Mouse (Mus musculus): ENCODE measurements around the gene A330070K13Rik. TPM values are rescaled to one million over a fixed set of nuclear protein-coding genes. Genes with fewer than 3 reads are reported as not detected.
A peak's percentile ranks its signal among the peaks of the same experiment; 100 is the strongest.

The A330070K13Rik gene
- total RNA-seq (2014; fragmentation: Nextera tagmentation) (not detected in 2 replicates), total RNA-seq (2017) (not detected in 2 replicates)

- ATAC-seq (replicated peaks; ENCODE audit: low FRiP score, low TSS enrichment, poor library complexity, severe bottlenecking), result no peak
These were observed at the start of gene A330070K13Rik for GRCm38 (mm10) chr5:130384222-130384912. A330070K13Rik (minus strand) TSS chr5:130384631.

GRCm38 (mm10) chr5:130411516-130411915 lies 27.1 kb upstream of the A330070K13Rik start:
- ATAC-seq (replicated peaks; ENCODE audit: low FRiP score, low TSS enrichment, poor library complexity, severe bottlenecking), result no peak

- no peak for ATAC-seq (replicated peaks; ENCODE audit: low FRiP score, low TSS enrichment, poor library complexity, severe bottlenecking)
These were observed 25.3 kb upstream of the A330070K13Rik start for GRCm38 (mm10) chr5:130409706-130410105.

GRCm38 (mm10) chr5:130405201-130405600 lies 20.8 kb upstream of the A330070K13Rik start:
- peak; percentile 84 for ATAC-seq (replicated peaks; ENCODE audit: low FRiP score, low TSS enrichment, poor library complexity, severe bottlenecking)

- ATAC-seq (replicated peaks; ENCODE audit: low FRiP score, low TSS enrichment, poor library complexity, severe bottlenecking), result no peak
These were observed 15.9 kb upstream of the A330070K13Rik start for GRCm38 (mm10) chr5:130400136-130400917.

- ATAC-seq (replicated peaks; ENCODE audit: low FRiP score, low TSS enrichment, poor library complexity, severe bottlenecking), result no peak
These were observed 10.7 kb upstream of the A330070K13Rik start for GRCm38 (mm10) chr5:130395142-130395541.

GRCm38 (mm10) chr5:130394386-130394785 lies 10.0 kb upstream of the A330070K13Rik start:
- no peak for ATAC-seq (replicated peaks; ENCODE audit: low FRiP score, low TSS enrichment, poor library complexity, severe bottlenecking)

- no peak for ATAC-seq (replicated peaks; ENCODE audit: low FRiP score, low TSS enrichment, poor library complexity, severe bottlenecking)
These were observed 9.4 kb upstream of the A330070K13Rik start for GRCm38 (mm10) chr5:130393618-130394355.

GRCm38 (mm10) chr5:130386418-130386817 lies 2.0 kb upstream of the A330070K13Rik start:
- ATAC-seq (replicated peaks; ENCODE audit: low FRiP score, low TSS enrichment, poor library complexity, severe bottlenecking), result no peak

GRCm38 (mm10) chr5:130375411-130375810 lies 9.0 kb downstream of the A330070K13Rik start:
- no peak for ATAC-seq (replicated peaks; ENCODE audit: low FRiP score, low TSS enrichment, poor library complexity, severe bottlenecking)

- ATAC-seq (replicated peaks; ENCODE audit: low FRiP score, low TSS enrichment, poor library complexity, severe bottlenecking), result no peak
These were observed 15.2 kb downstream of the A330070K13Rik start, which contains the start of gene Caln1 for GRCm38 (mm10) chr5:130369237-130369636. Caln1 (plus strand) TSS chr5:130369455.

GRCm38 (mm10) chr5:130368236-130368635 lies 16.2 kb downstream of the A330070K13Rik start:
- ATAC-seq (replicated peaks; ENCODE audit: low FRiP score, low TSS enrichment, poor library complexity, severe bottlenecking), result no peak

- ATAC-seq (replicated peaks; ENCODE audit: low FRiP score, low TSS enrichment, poor library complexity, severe bottlenecking), result no peak
These were observed 20.7 kb downstream of the A330070K13Rik start for GRCm38 (mm10) chr5:130363773-130364172.

GRCm38 (mm10) chr5:130363111-130363510 lies 21.3 kb downstream of the A330070K13Rik start:
- no peak for ATAC-seq (replicated peaks; ENCODE audit: low FRiP score, low TSS enrichment, poor library complexity, severe bottlenecking)

- ATAC-seq (replicated peaks; ENCODE audit: low FRiP score, low TSS enrichment, poor library complexity, severe bottlenecking), result no peak
These were observed 29.2 kb downstream of the A330070K13Rik start for GRCm38 (mm10) chr5:130355223-130355622.

GRCm38 (mm10) chr5:130345871-130346270 lies 38.6 kb downstream of the A330070K13Rik start:
- ATAC-seq (replicated peaks; ENCODE audit: low FRiP score, low TSS enrichment, poor library complexity, severe bottlenecking), result no peak

GRCm38 (mm10) chr5:130344999-130345398 lies 39.4 kb downstream of the A330070K13Rik start:
- ATAC-seq (replicated peaks; ENCODE audit: low FRiP score, low TSS enrichment, poor library complexity, severe bottlenecking), result 0 out of 2 replicates have a peak, but pooled peaks have one; percentile 20

- no peak for ATAC-seq (replicated peaks; ENCODE audit: low FRiP score, low TSS enrichment, poor library complexity, severe bottlenecking)
These were observed 43.8 kb downstream of the A330070K13Rik start for GRCm38 (mm10) chr5:130340656-130341055.

GRCm38 (mm10) chr5:130335462-130335861 lies 49.0 kb downstream of the A330070K13Rik start:
- no peak for ATAC-seq (replicated peaks; ENCODE audit: low FRiP score, low TSS enrichment, poor library complexity, severe bottlenecking)

GRCm38 (mm10) chr5:130333971-130334370 lies 50.5 kb downstream of the A330070K13Rik start:
- ATAC-seq (replicated peaks; ENCODE audit: low FRiP score, low TSS enrichment, poor library complexity, severe bottlenecking), result no peak
